Mouse (Mus musculus) cortical plate, adult 2 months (tissue): Measurements from ENCODE around the gene P3h1. TPM values are rescaled to one million over a fixed set of nuclear protein-coding genes. Genes with fewer than 3 reads are reported as not detected.
A peak's percentile ranks its signal among the peaks of the same experiment; 100 is the strongest.

Source experiments
- H3K27ac ChIP-seq: fragments of 200-500 bp; 2 replicates; pipeline ENCODE4 v1.5.1; 2012; ENCODE audit warnings: low read length, control low read depth, inconsistent platforms; ENCODE audit not compliant: insufficient read depth
- H3K4me1 ChIP-seq: fragments of 200-500 bp; 2 replicates; pipeline ENCODE4 v1.6.1; 2011; ENCODE audit warnings: low read length; ENCODE audit not compliant: control insufficient read depth, insufficient read depth
- H3K4me3 ChIP-seq: fragments of 200-500 bp; 2 replicates; pipeline ENCODE4 v1.5.1; 2011; ENCODE audit warnings: mild to moderate bottlenecking, low read length, control low read depth; ENCODE audit not compliant: insufficient read depth
- CTCF ChIP-seq: fragments of 200-500 bp; IDR thresholded peaks from 2 replicates; pipeline ENCODE4 v1.5.1; 2011; ENCODE audit warnings: mild to moderate bottlenecking, control low read depth, low read length; ENCODE audit not compliant: insufficient read depth; ENCODE audit errors: extremely low read depth
- POLR2A ChIP-seq: fragments of 200-500 bp; IDR thresholded peaks from 2 replicates; pipeline ENCODE4 v1.6.1; 2011; ENCODE audit warnings: mild to moderate bottlenecking, low read length, control low read depth; ENCODE audit not compliant: insufficient read depth; ENCODE audit errors: extremely low read depth
- polyA plus RNA-seq: library from polyadenylated mRNA; depleted of rRNA; stranded (reverse); fragments of >200 nt; gene quantifications from 2 replicates; pipeline ENCODE4 v1.2.3, GENCODE M21; 2012

The P3h1 gene
- polyA plus RNA-seq, 1 experiment, result 10.8 TPM

GRCm38 (mm10) chr4:119246688-119247225, 14.0 kb downstream of the P3h1 start:
- Histone ChIP-seq H3K4me3 (no peak overlapping the region), H3K27ac (no peak overlapping the region), H3K4me1 (peaks cover 7% of the 10 kb centered on the region; the same call in 1 of the 2 replicates)
- TF ChIP-seq CTCF (no peak), POLR2A (no peak)

GRCm38 (mm10) chr4:119247462-119248235, 14.9 kb downstream of the P3h1 start:
- Histone ChIP-seq H3K27ac (no peak overlapping the region), H3K4me1 (peaks cover 3% of the 10 kb centered on the region; the same call in 1 of the 2 replicates), H3K4me3 (no peak overlapping the region)
- no peak for TF ChIP-seq POLR2A
- peak; percentile 84 for TF ChIP-seq CTCF

- H3K4me1 ChIP-seq, result peaks cover 3% of the 10 kb centered on the region; the same call in 1 of the 2 replicates
- no peak for TF ChIP-seq CTCF
- no peak for TF ChIP-seq POLR2A
- H3K27ac ChIP-seq, result no peak overlapping the region
- no peak overlapping the region for H3K4me3 ChIP-seq
Observed at GRCm38 (mm10) chr4:119248407-119248965, 15.8 kb downstream of the P3h1 start.

- no peak overlapping the region for H3K27ac ChIP-seq
- no peak for TF ChIP-seq CTCF
- no peak for TF ChIP-seq POLR2A
- H3K4me1 ChIP-seq, result peaks cover 5% of the 10 kb centered on the region; the same call in 1 of the 2 replicates
- no peak overlapping the region for H3K4me3 ChIP-seq
Observed at GRCm38 (mm10) chr4:119252025-119252808, 19.5 kb downstream of the P3h1 start.

GRCm38 (mm10) chr4:119254012-119254618, 21.4 kb downstream of the P3h1 start:
- H3K4me3 ChIP-seq, result no peak overlapping the region
- peaks cover 5% of the 10 kb centered on the region; the same call in 1 of the 2 replicates for H3K4me1 ChIP-seq
- no peak overlapping the region for H3K27ac ChIP-seq
- no peak for TF ChIP-seq POLR2A
- TF ChIP-seq CTCF, result no peak

GRCm38 (mm10) chr4:119255351-119255750, 22.6 kb downstream of the P3h1 start, which contains the start of gene Cldn19:
Gene Cldn19 (plus strand): TSS chr4:119255414.
- Histone ChIP-seq H3K4me3 (no peak within 1 kb of the TSS), H3K4me1 (peaks cover 5% of the 10 kb centered on the region; the same call in 1 of the 2 replicates), H3K27ac (no peak within 1 kb of the TSS)
- TF ChIP-seq CTCF (no peak), POLR2A (no peak)

- Histone ChIP-seq H3K27ac (no peak overlapping the region), H3K4me1 (peaks cover 5% of the 10 kb centered on the region; the same call in 1 of the 2 replicates), H3K4me3 (no peak overlapping the region)
- TF ChIP-seq POLR2A, result no peak
- no peak for TF ChIP-seq CTCF
Observed at GRCm38 (mm10) chr4:119257083-119257482, 24.4 kb downstream of the P3h1 start.

- TF ChIP-seq CTCF, result no peak
- TF ChIP-seq POLR2A, result no peak
- Histone ChIP-seq H3K27ac (no peak overlapping the region), H3K4me3 (no peak overlapping the region), H3K4me1 (no peaks in the 10 kb centered on the region; the same call in 1 of the 2 replicates)
Observed at GRCm38 (mm10) chr4:119259344-119260254, 26.9 kb downstream of the P3h1 start.
